Mouse (Mus musculus): ENCODE results near the gene Igf2bp1. TPM values are rescaled to one million over a fixed set of nuclear protein-coding genes. Genes with fewer than 3 reads are reported as not detected.
"Not testable (repeated sequence)": the region's sequence is repeated elsewhere in the genome, so short reads cannot be mapped to it uniquely, and the experiment has no call there.

Gene Igf2bp1
- polyA plus RNA-seq, 1 experiment from 2014 or later: 104 TPM

DNA sequence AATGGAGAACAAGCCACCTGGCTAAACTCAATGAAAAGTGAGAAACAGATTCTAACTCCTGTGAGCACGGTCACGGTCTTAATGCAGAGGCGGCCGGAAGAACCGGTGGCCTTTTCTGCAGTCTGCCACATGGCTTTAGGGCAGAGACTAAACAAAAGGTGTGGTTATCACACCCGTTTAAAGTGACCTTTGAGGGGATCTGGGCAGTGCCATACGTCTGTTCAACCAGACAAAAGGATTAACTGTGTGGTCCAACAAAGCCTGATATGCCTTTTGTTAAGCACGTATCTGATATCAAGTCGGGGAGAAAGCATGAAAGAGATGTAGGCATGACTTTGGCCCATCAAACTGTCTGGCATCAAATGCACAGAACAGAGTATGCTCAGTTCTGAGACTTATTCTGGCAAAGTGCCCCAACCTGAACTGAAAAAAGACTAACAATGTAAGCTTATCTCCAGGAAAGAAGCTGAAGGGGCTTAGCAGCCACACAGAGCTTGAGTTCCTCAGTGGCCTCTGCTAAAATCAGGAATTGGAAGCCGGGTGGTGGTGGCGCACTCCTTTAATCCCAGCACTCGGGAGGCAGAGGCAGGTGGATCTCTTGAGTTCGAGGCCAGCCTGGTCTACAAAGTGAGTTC is 59.8 kb downstream of the Igf2bp1 start:
- no peaks in the 10 kb centered on the region for H3K27me3 ChIP-seq
- no peaks in the 10 kb centered on the region for H3K4me1 ChIP-seq
- 58% methylated on average over 13 of the region's 13 CpGs for WGBS
- ATAC-seq (ENCODE audit: low FRiP score, low read depth): no peak
- H3K4me3 ChIP-seq: no peak overlapping the region
- no peaks in the 10 kb centered on the region for H3K9me3 ChIP-seq
- no peak overlapping the region for H3K27ac ChIP-seq (replicated peaks)
- H3K4me2 ChIP-seq (replicated peaks): no peak overlapping the region
- no peak overlapping the region for H3K9ac ChIP-seq (replicated peaks)
- no peaks in the 10 kb centered on the region for H3K36me3 ChIP-seq

DNA sequence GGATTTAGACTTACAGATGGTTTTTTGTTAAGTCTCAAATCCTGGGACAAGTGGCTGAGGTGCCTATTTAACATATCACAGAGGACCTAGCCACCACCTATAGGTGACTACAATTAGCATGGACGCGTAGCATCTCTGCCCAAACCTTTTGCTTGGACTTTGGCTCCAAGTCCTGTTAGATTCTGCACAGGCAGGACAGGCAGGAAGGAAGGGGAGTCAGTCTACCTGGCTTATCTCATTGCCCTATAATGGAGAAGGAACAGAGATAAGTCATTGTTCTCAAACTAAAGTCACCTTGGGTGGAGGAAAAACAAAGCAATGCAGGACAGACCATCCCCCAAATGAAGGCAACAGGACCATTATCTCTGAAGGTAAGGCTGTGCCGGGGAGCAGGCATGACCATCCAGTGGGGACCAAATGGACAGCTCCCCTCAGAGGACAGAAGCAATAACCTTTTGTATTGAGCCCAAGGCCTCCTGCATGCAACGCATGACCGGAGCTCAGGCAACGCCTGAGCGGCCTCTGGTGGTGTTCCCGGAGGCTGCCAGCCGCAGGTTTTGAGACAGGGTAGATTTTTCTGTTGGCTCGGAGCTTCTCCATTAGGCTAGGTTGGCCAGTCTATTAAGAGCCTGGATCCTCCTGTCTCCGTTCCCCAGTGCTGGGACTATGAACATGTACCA is 65.8 kb downstream of the Igf2bp1 start:
- H3K9me3 ChIP-seq: no peaks in the 10 kb centered on the region
- no peak overlapping the region for H3K27ac ChIP-seq (replicated peaks)
- no peak overlapping the region for H3K9ac ChIP-seq (replicated peaks)
- no peaks in the 10 kb centered on the region for H3K36me3 ChIP-seq
- H3K4me3 ChIP-seq: no peak overlapping the region
- no peaks in the 10 kb centered on the region for H3K4me1 ChIP-seq
- no peak overlapping the region for H3K4me2 ChIP-seq (replicated peaks)
- no peak for ATAC-seq (ENCODE audit: low FRiP score, low read depth)
- WGBS: 45% methylated on average over 11 of the region's 11 CpGs
- H3K27me3 ChIP-seq: peaks cover 3% of the 10 kb centered on the region; the same call in 1 of the 2 replicates

- H3K9ac ChIP-seq (replicated peaks): no peak overlapping the region
- WGBS: 89% methylated on average over 6 of the region's 6 CpGs
Measured at GRCm38 (mm10) chr11:95936409-95936808, 69.3 kb downstream of the Igf2bp1 start.

DNA sequence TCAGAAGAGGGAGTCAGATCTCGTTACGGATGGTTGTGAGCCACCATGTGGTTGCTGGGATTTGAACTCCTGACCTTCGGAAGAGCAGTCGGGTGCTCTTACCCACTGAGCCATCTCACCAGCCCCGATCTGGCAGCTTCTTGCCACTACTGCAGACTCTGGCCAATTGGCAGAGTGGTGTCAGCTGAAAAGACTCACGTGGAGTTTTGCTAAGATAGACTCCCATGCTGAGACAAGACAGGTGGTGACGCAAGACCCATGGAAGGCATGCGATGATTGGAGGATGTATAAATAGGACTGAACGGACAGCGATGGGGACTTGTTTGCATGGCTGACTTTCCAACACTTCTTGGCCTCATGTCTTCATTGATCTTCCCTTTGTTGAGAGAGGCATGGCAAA is 73.6 kb downstream of the Igf2bp1 start:
- not testable (repeated sequence) for H3K9ac ChIP-seq (replicated peaks); H3K4me3 ChIP-seq; H3K27me3 ChIP-seq; H3K4me1 ChIP-seq; H3K9me3 ChIP-seq; H3K27ac ChIP-seq (replicated peaks); ATAC-seq (ENCODE audit: low FRiP score, low read depth); H3K36me3 ChIP-seq; H3K4me2 ChIP-seq (replicated peaks)
- WGBS: 88% methylated on average over 8 of the region's 10 CpGs

More at GRCm38 (mm10) chr11:95936409-95936808, 69.3 kb downstream of the Igf2bp1 start:
- ATAC-seq (ENCODE audit: low FRiP score, low read depth): no peak
- Histone ChIP-seq H3K9me3 (no peaks in the 10 kb centered on the region), H3K4me2 (replicated peaks) (no peak overlapping the region), H3K27ac (replicated peaks) (no peak overlapping the region), H3K4me3 (no peak overlapping the region), H3K36me3 (no peaks in the 10 kb centered on the region), H3K27me3 (peaks cover 3% of the 10 kb centered on the region; the same call in 1 of the 2 replicates), H3K4me1 (no peaks in the 10 kb centered on the region)

DNA sequence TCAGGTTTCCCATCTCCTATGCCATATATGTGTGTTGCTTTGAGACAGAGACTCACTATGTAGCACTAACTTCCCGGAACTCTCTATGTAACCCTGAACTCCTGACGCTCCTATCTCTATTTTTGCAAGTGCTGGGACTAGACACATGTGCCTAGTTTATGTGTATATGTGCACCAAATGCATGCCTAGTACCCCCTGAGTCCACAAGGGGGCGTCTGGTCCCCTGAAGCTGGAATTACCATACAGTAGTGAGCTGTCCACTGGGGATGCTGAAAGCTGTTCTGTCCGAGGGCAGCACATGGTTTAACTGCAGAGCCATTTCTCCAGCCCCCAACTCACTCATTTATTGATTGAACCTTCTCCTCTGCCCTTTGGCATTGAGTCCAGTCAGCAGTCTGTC is 79.3 kb downstream of the Igf2bp1 start:
- H3K27ac ChIP-seq (replicated peaks): no peak overlapping the region
- WGBS: 79% methylated on average over 4 of the region's 4 CpGs
- no peak overlapping the region for H3K9ac ChIP-seq (replicated peaks)
- H3K27me3 ChIP-seq: peaks cover 21% of the 10 kb centered on the region
- no peaks in the 10 kb centered on the region for H3K36me3 ChIP-seq
- ATAC-seq (ENCODE audit: low FRiP score, low read depth): no peak
- H3K4me2 ChIP-seq (replicated peaks): no peak overlapping the region
- H3K4me1 ChIP-seq: no peaks in the 10 kb centered on the region; the same call in 1 of the 2 replicates
- H3K9me3 ChIP-seq: peaks cover 10% of the 10 kb centered on the region; the same call in 1 of the 2 replicates
- no peak overlapping the region for H3K4me3 ChIP-seq

DNA sequence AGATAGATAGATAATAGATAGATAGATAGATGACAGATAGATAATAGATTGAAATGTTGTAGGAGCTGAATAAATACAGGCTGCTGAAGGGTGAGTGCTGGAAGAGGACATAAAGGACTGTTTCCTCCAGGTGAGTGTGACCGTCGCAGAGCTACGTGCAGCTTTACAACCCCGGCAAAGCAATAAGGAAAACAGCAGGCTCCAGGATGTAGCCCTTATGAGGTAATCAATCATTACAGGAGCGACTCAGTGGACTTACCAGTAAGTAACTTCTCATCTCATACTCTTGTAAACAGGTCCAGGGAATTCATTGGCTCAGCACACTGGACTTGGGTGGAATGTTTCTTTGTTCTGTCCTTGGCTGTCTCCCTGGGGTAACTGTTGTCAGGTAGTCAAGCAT is 79.8 kb downstream of the Igf2bp1 start:
- peaks cover 25% of the 10 kb centered on the region for H3K27me3 ChIP-seq
- WGBS: 89% methylated on average over 5 of the region's 5 CpGs
- no peak overlapping the region for H3K9ac ChIP-seq (replicated peaks)
- peaks cover 10% of the 10 kb centered on the region; the same call in 1 of the 2 replicates for H3K9me3 ChIP-seq
- no peaks in the 10 kb centered on the region for H3K36me3 ChIP-seq
- no peak overlapping the region for H3K4me2 ChIP-seq (replicated peaks)
- no peak overlapping the region for H3K4me3 ChIP-seq
- no peaks in the 10 kb centered on the region; the same call in 1 of the 2 replicates for H3K4me1 ChIP-seq
- H3K27ac ChIP-seq (replicated peaks): no peak overlapping the region
- ATAC-seq (ENCODE audit: low FRiP score, low read depth): no peak

- H3K9ac ChIP-seq (replicated peaks): no peak overlapping the region
- peaks cover 30% of the 10 kb centered on the region for H3K27me3 ChIP-seq
- H3K36me3 ChIP-seq: no peaks in the 10 kb centered on the region
- H3K9me3 ChIP-seq: peaks cover 10% of the 10 kb centered on the region; the same call in 1 of the 2 replicates
- ATAC-seq (ENCODE audit: low FRiP score, low read depth): no peak
- WGBS: 3% methylated on average over 2 of the region's 2 CpGs
- H3K4me2 ChIP-seq (replicated peaks): no peak overlapping the region
- no peak overlapping the region for H3K4me3 ChIP-seq
- no peak overlapping the region for H3K27ac ChIP-seq (replicated peaks)
- H3K4me1 ChIP-seq: no peaks in the 10 kb centered on the region; the same call in 1 of the 2 replicates
Measured at GRCm38 (mm10) chr11:95924215-95924614, 81.5 kb downstream of the Igf2bp1 start.

DNA sequence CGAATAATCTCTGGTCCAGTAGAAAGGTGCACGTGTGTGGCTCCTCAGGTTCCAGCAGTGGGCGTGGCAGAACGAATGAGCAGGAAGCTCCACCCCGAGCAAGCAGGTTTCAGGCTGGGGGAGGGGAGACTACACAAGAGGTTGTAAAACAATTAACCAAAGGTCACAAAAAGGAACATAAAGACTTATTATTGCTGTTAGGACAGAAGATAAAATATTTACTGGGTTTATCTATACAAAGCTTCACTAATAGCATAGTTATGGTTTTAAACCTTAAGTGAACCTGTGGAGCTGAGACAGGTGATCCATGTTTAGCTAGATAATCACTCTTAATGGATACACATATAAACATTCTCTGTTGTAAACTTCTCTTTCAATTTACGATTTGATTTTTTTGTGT is 82.3 kb downstream of the Igf2bp1 start:
- WGBS: 1% methylated on average over 4 of the region's 6 CpGs
- H3K27ac ChIP-seq (replicated peaks); H3K4me3 ChIP-seq; H3K4me1 ChIP-seq; ATAC-seq (ENCODE audit: low FRiP score, low read depth); H3K36me3 ChIP-seq; H3K4me2 ChIP-seq (replicated peaks); H3K9ac ChIP-seq (replicated peaks): not testable (repeated sequence)
- H3K27me3 ChIP-seq: peaks cover 34% of the 10 kb centered on the region
- peaks cover 10% of the 10 kb centered on the region; the same call in 1 of the 2 replicates for H3K9me3 ChIP-seq

- 52% methylated on average over 12 of the region's 12 CpGs for WGBS
Measured at GRCm38 (mm10) chr11:95921991-95922621, 83.6 kb downstream of the Igf2bp1 start.

DNA sequence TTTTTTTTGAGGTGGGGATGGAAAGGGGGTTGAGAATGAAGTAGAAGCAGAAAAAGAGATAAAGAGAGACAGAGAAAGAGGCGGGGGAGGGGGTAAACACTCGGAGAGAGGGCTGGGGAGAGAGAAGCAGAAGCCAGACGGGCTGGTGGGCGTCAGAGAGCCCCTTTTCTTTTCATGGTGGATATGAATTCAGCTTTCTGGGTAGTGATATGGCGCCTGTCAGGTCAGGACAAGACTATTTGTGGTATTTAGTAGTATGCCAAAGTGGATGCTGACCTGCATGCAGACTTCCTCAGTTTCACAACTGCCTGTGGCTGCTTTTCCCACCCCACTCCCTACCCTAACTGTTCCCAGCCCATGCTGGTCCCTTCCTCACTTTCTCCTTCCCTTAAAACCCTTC is 89.3 kb downstream of the Igf2bp1 start:
- Histone ChIP-seq H3K4me3 (no peak overlapping the region), H3K27ac (replicated peaks) (no peak overlapping the region), H3K27me3 (peaks cover 81% of the 10 kb centered on the region), H3K9ac (replicated peaks) (no peak overlapping the region), H3K9me3 (no peaks in the 10 kb centered on the region), H3K4me1 (peaks cover 17% of the 10 kb centered on the region; the same call in 1 of the 2 replicates), H3K36me3 (no peaks in the 10 kb centered on the region), H3K4me2 (replicated peaks) (no peak overlapping the region)
- no peak for ATAC-seq (ENCODE audit: low FRiP score, low read depth)
- WGBS: 0% methylated on average over 5 of the region's 5 CpGs

More at GRCm38 (mm10) chr11:95921991-95922621, 83.6 kb downstream of the Igf2bp1 start:
- Histone ChIP-seq H3K9me3 (0 out of 2 replicates have a peak, but pooled peaks cover under 1% of the 10 kb centered on the region), H3K4me3 (no peak overlapping the region), H3K4me2 (replicated peaks) (no peak overlapping the region), H3K9ac (replicated peaks) (no peak overlapping the region), H3K27ac (replicated peaks) (no peak overlapping the region), H3K4me1 (no peaks in the 10 kb centered on the region; the same call in 1 of the 2 replicates), H3K27me3 (peaks cover 48% of the 10 kb centered on the region), H3K36me3 (no peaks in the 10 kb centered on the region)
- no peak for ATAC-seq (ENCODE audit: low FRiP score, low read depth)

GRCm38 (mm10) chr11:95915006-95915710 is 90.6 kb downstream of the Igf2bp1 start:
- Histone ChIP-seq H3K4me2 (replicated peaks) (peak overlapping the region; percentile 39), H3K27me3 (peaks cover 78% of the 10 kb centered on the region), H3K36me3 (no peaks in the 10 kb centered on the region), H3K9ac (replicated peaks) (no peak overlapping the region; the same call in 1 of the 2 replicates), H3K4me1 (peaks cover 17% of the 10 kb centered on the region; the same call in 1 of the 2 replicates), H3K27ac (replicated peaks) (no peak overlapping the region), H3K4me3 (peak overlapping the region; percentile 26), H3K9me3 (no peaks in the 10 kb centered on the region)
- ATAC-seq (ENCODE audit: low FRiP score, low read depth): no peak
- WGBS: 2% methylated on average over 28 of the region's 28 CpGs

Data from midbrain, embryonic 12.5 days (tissue).